Mouse (Mus musculus): Measurements from ENCODE around the gene Igfbp3.

GRCm38 (mm10) chr11:7187472-7187871 is 26.3 kb downstream of the Igfbp3 start:
- no peak for TF ChIP-seq POLR2A (IDR thresholded peaks at IDR 0.05; ENCODE audit: borderline replicate concordance, extremely low read depth, low read depth, low read length)
- TF ChIP-seq CTCF (IDR thresholded peaks at IDR 0.05; ENCODE audit: insufficient read depth, low read length), result no peak
